Mouse (Mus musculus): ENCODE measurements around the gene Sox5.
"Not testable (repeated sequence)": the region's sequence is repeated elsewhere in the genome, so short reads cannot be mapped to it uniquely, and the experiment has no call there.

DNA sequence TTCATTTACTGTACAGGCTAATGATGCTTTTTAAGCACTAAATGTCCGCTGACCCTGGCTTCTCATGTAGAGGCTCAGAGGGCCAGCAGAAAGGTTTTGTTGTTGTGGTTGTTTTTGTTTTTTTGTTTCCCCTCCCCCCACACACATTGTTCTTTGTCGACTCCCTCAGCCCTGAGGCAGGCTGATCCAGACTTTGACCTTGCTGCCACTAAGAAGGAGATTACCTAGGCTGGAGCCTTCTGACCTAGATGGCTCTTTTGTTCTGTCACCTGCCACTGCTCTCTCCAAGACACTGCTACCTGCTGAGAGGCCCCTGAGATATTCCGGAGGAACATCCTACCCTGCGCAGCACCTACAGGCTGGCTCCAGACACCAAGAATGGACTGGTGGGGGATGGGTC lies 508.4 kb downstream of the Sox5 start:
- TF ChIP-seq KAT2A (IDR thresholded peaks at IDR 0.05; ENCODE audit: insufficient replicate concordance, low read length); POLR2A (IDR thresholded peaks at IDR 0.05; ENCODE audit: low read depth, low read length); CTCF (conservative IDR thresholded peaks at IDR 0.05 in 1 of 2, IDR thresholded peaks at IDR 0.05 in 1 of 2; ENCODE audit: low read depth in 2 of 2, low read length in 2 of 2); IRF4 (IDR thresholded peaks at IDR 0.05; ENCODE audit: low read depth, low read length); E2F4 (IDR thresholded peaks at IDR 0.05; ENCODE audit: insufficient replicate concordance, low read depth, low read length); MAZ (IDR thresholded peaks at IDR 0.05; ENCODE audit: low read depth, low read length); NELFE (IDR thresholded peaks at IDR 0.05; ENCODE audit: low read depth, low read length): not testable (repeated sequence)

All from CH12.LX (cell line).